Mouse (Mus musculus) gastrocnemius, adult 2 months (tissue): Measurements from ENCODE around the gene Susd6. TPM values are rescaled to one million over a fixed set of nuclear protein-coding genes. Genes with fewer than 3 reads are reported as not detected.
A peak's percentile ranks its signal among the peaks of the same experiment; 100 is the strongest.

Experiments used
- DNase-seq: peaks from one replicate; pipeline ENCODE4 v3.0.0; 2022
- H3K27ac ChIP-seq: fragments of 200-600 bp; 2 replicates; pipeline ENCODE4 v1.8.1; 2022; ENCODE audit warnings: mild to moderate bottlenecking
- H3K4me3 ChIP-seq: fragments of 200-600 bp; 2 replicates; pipeline ENCODE4 v1.8.1; 2022; ENCODE audit warnings: mild to moderate bottlenecking, moderate library complexity
- CTCF ChIP-seq: fragments of 200-600 bp; IDR thresholded peaks from 2 replicates; pipeline ENCODE4 v1.8.1; 2022; ENCODE audit warnings: antibody characterized with exemption, mild to moderate bottlenecking, moderate library complexity
- intact Hi-C: fragments of 180-260 bp; cut with DNase I; formaldehyde crosslinking; loops from one replicate; pipeline ENCODE4 v1.15.1; 2025
- total RNA-seq, 2 experiments: library from RNA; stranded (reverse); gene quantifications; 2 replicates each; pipeline ENCODE4 v1.2.3; 2021

Gene Susd6
- total RNA-seq, 2 experiments from 2014 or later, result 37.7 to 41.1 TPM

GRCm38 (mm10) chr12:80834901-80835570 lies 44.7 kb downstream of the Susd6 start:
- DNase-seq, result no peak
- TF ChIP-seq CTCF, result no peak
- Histone ChIP-seq H3K27ac (peak overlapping the region; percentile 62), H3K4me3 (no peak overlapping the region)
- intact Hi-C loops, result no loop called here

DNA sequence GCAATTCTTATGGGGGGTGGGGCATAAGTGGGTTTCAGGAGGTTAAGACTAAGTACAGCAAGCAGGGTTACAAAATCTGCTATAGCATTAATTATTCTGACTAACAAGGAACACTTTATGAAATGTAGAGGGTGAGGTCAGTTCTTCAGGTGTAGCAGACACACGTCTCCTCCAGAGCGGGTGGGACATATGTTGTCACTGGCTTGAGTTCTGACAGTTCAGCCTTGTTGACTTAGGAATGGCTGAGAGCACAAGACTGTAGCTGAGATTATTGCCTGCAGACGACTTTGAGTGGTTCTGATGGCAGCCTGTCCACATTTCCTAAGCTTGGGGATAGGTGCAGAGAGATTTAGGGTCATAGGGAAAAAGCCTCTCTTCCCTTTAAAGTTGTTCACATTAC lies 47.3 kb downstream of the Susd6 start:
- intact Hi-C loops, result no loop called here
- TF ChIP-seq CTCF, result no peak
- Histone ChIP-seq H3K4me3 (no peak overlapping the region), H3K27ac (peak overlapping the region; percentile 43)
- no peak for DNase-seq

DNA sequence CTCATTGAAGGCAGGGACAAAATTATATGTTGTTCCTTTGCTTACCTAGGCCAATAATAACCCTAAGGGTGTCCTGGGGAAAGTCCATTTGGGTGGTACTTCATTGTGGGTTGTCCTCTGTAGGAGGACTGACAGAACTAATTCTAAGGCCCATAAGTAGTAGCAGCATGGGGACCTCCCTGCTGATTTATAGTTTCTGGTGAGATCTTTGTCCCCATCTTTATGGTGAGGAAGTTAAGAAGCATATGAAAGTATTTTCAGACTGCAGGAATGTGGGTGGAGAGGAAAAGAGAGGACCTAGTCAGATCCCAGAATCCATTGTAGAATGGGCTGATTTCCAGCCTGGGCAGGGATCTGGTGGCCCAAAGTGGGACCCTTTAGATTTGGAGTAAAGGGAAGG lies 48.0 kb downstream of the Susd6 start:
- no peak for TF ChIP-seq CTCF
- intact Hi-C loops, result no loop called here
- no peak for DNase-seq
- no peak overlapping the region; the same call in 1 of the 2 replicates for H3K27ac ChIP-seq
- no peak overlapping the region for H3K4me3 ChIP-seq

DNA sequence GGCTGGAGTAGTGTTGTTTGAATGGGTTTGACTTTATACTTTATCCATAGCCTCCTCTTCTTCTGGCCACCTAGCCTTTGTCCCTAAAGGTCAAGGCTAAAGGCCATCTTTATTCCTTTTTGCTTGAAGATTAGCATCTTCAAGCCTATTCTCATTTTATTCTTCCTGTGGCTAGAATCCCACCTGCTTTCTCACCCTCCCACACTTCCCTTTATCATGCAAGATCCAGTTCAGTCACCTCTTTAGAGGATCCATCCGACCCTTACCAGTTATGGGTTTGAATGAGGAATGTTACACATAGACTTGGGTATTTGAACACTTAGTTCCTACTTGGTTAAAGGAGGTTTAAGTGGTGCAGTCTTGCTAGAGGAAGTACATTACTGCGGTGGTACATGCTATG lies 48.5 kb downstream of the Susd6 start:
- DNase-seq, result no peak
- intact Hi-C loops, result no loop called here
- Histone ChIP-seq H3K27ac (no peak overlapping the region; the same call in 1 of the 2 replicates), H3K4me3 (no peak overlapping the region)
- no peak for TF ChIP-seq CTCF

DNA sequence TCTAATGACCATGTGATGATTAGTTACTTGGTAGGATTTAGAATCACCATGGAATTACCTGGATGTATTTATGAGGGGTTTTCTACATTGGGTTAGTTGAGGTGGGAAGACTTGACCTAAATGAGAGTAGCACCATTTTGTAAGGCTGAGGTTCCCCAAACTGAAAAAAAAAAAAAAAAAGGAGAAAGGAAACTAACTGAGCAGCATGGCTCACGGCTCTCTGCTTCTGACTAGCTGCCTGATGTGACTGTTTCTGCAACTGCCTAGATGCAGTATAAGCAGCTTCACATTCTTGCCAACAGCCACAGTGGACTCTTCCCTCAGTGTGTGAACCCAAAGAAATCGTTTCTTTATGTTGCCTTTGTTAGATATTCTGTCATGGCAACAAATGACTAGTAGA lies 49.3 kb downstream of the Susd6 start:
- no peak for TF ChIP-seq CTCF
- H3K4me3 ChIP-seq, result no peak overlapping the region
- no peak overlapping the region for H3K27ac ChIP-seq
- intact Hi-C loops, result loop anchor here (5.0 kb wide), 2 partner anchors 38 to 47 kb away; partner anchors contain the start of gene Susd6
- no peak for DNase-seq

- no peak for TF ChIP-seq CTCF
- Histone ChIP-seq H3K4me3 (no peak overlapping the region), H3K27ac (no peak overlapping the region)
- no peak for DNase-seq
- intact Hi-C loops, result loop anchor here (5.0 kb wide), 2 partner anchors 36 to 49 kb away; partner anchors contain the start of gene Susd6
Observed at GRCm38 (mm10) chr12:80841618-80842017, 51.3 kb downstream of the Susd6 start.

- Histone ChIP-seq H3K4me3 (no peak overlapping the region), H3K27ac (peak overlapping the region; percentile 76; the same call in 1 of the 2 replicates)
- TF ChIP-seq CTCF, result no peak
- intact Hi-C loops, result loop anchor here (5.0 kb wide), 2 partner anchors 35 to 50 kb away; partner anchors contain the start of gene Susd6
- DNase-seq, result no peak
Observed at GRCm38 (mm10) chr12:80842609-80843008, 52.3 kb downstream of the Susd6 start.

GRCm38 (mm10) chr12:80843236-80843635 lies 52.9 kb downstream of the Susd6 start:
- Histone ChIP-seq H3K27ac (peak overlapping the region; percentile 76), H3K4me3 (peak overlapping the region; percentile 7; the same call in 1 of the 2 replicates)
- intact Hi-C loops, result loop anchor here (5.0 kb wide), 2 partner anchors 34 to 51 kb away; partner anchors contain the start of gene Susd6
- TF ChIP-seq CTCF, result no peak
- DNase-seq, result no peak

GRCm38 (mm10) chr12:80843651-80844444 lies 53.5 kb downstream of the Susd6 start:
- DNase-seq, result no peak
- no peak for TF ChIP-seq CTCF
- Histone ChIP-seq H3K4me3 (peak overlapping the region; percentile 7; the same call in 1 of the 2 replicates), H3K27ac (peak overlapping the region; percentile 76)
- intact Hi-C loops, result loop anchor here (5.0 kb wide), 2 partner anchors 33 to 52 kb away; partner anchors contain the start of gene Susd6

DNA sequence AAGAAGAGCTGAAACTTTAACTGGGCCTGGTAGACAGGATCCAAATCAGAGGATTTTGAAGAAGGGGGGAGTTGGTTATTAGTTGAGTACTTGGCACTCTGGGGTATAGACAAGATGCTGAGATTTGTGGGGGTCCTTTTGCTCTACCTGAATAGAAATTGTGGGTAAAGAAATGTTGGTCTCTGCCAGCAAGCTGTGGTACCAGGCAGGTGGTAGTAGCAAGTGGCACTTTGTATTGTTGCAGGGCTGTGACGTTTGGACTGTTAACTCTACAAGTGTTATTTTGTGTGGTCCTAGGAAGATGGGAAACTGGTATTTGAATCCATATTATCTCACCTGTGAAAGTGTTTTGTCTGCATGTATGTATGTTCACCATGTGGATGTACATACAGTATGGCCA lies 55.6 kb downstream of the Susd6 start:
- intact Hi-C loops, result no loop called here
- H3K4me3 ChIP-seq, result no peak overlapping the region
- TF ChIP-seq CTCF, result no peak
- DNase-seq, result no peak
- H3K27ac ChIP-seq, result peak overlapping the region; percentile 63

DNA sequence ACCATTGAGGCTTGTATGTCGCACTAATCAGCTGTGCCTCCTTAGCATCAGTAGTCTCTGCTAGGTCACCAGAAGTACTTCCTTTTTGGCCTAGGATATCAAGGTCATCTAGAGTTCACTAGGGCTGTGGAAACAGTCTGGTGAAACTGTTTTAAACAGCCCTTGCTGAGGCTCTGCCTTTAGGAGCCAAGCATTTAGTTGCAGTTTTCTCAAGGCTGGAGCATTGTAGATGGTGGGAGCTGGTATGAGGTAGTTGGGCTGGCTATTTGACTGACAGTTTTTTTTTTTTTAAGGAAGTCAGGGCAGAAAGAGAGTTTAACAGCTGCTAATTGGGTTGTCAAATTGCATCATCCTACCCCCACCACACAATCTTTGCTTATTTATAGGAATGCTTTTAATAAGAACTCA lies 56.6 kb downstream of the Susd6 start:
- no peak for DNase-seq
- no peak overlapping the region for H3K4me3 ChIP-seq
- intact Hi-C loops, result no loop called here
- TF ChIP-seq CTCF, result no peak
- H3K27ac ChIP-seq, result peak overlapping the region; percentile 63

- H3K4me3 ChIP-seq, result no peak overlapping the region
- DNase-seq, result no peak
- intact Hi-C loops, result no loop called here
- no peak for TF ChIP-seq CTCF
- peak overlapping the region; percentile 68; the same call in 1 of the 2 replicates for H3K27ac ChIP-seq
Observed at GRCm38 (mm10) chr12:80852001-80852400, 61.7 kb downstream of the Susd6 start.

- Histone ChIP-seq H3K27ac (peak overlapping the region; percentile 60), H3K4me3 (no peak overlapping the region)
- no peak for DNase-seq
- TF ChIP-seq CTCF, result no peak
- intact Hi-C loops, result no loop called here
Observed at GRCm38 (mm10) chr12:80853737-80854136, 63.4 kb downstream of the Susd6 start.
